Mouse (Mus musculus): ENCODE measurements around the gene P3h2.

GRCm38 (mm10) chr16:26041929-26042303, 63.7 kb downstream of the P3h2 start:
- no peak for TF ChIP-seq EP300 (optimal IDR thresholded peaks at IDR 0.05)
- no peak for TF ChIP-seq CTCF (IDR thresholded peaks at IDR 0.05; ENCODE audit: low read depth)
